8 mouse cellular contexts compared by ENCODE assay signal in genomic region chr2:125858521-125859280, GRCm38 (mm10). TPM values are rescaled to one million over a fixed set of nuclear protein-coding genes. Genes with fewer than 3 reads are reported as not detected.
DNase-seq lines count a peak whose midpoint lies in the region; ATAC-seq and TF ChIP-seq lines count a peak whose summit lies in the region.

Galk2 (plus strand) TSS chr2:125859109.
Cops2 (minus strand) TSS chr2:125859139.

- TF ChIP-seq CTCF in C2C12 (IDR thresholded peaks at IDR 0.05; ENCODE audit: control insufficient read depth, insufficient read depth, insufficient read length), result no peak
- no peak for TF ChIP-seq CTCF in brain, embryonic 14.5 days (IDR thresholded peaks at IDR 0.05; ENCODE audit: borderline replicate concordance, extremely low read depth, insufficient read depth, insufficient read length)
- TF ChIP-seq CTCF in liver, adult 2 months (IDR thresholded peaks at IDR 0.05; ENCODE audit: low read depth, low read length), result no peak

- peaks cover 51% of the 10 kb centered on the region for H3K79me3 ChIP-seq in C2C12 (ENCODE audit: low read depth)

- H3K4me3 ChIP-seq in C2C12 (ENCODE audit: insufficient read depth, poor library complexity, severe bottlenecking), result peak within 1 kb of the TSS; percentile 94
- H3K4me3 ChIP-seq in erythroblast, embryonic 14.5 days (replicated peaks), result peak within 1 kb of the TSS; percentile 78
- H3K4me3 ChIP-seq in heart, embryonic 11.5 days (ENCODE audit: low read depth, low read length), result peak within 1 kb of the TSS; percentile 99
- H3K4me3 ChIP-seq in kidney, embryonic 16.5 days (ENCODE audit: low read length), result peak within 1 kb of the TSS; percentile 99
- peak within 1 kb of the TSS; percentile 99 for H3K4me3 ChIP-seq in liver, adult 2 months (ENCODE audit: insufficient read depth, low read depth, low read length)
- H3K4me3 ChIP-seq in myocyte, result peak within 1 kb of the TSS; percentile 83

- no peaks in the 10 kb centered on the region for H3K9me3 ChIP-seq in erythroblast, embryonic 14.5 days (ENCODE audit: control insufficient read depth, low read length)
- H3K9me3 ChIP-seq in heart, embryonic 11.5 days (replicated peaks; ENCODE audit: control insufficient read depth, low read length), result no peaks in the 10 kb centered on the region
- H3K9me3 ChIP-seq in kidney, embryonic 16.5 days (ENCODE audit: low read length), result no peaks in the 10 kb centered on the region

- peak; percentile 98 for ATAC-seq in heart, embryonic 11.5 days (replicated peaks; ENCODE audit: insufficient number of reproducible peaks, low FRiP score, low TSS enrichment)
- peak; percentile 99 for ATAC-seq in kidney, embryonic 16.5 days (ENCODE audit: low FRiP score, low TSS enrichment)

- no peaks in the 10 kb centered on the region for H3K27me3 ChIP-seq in C2C12 (ENCODE audit: control insufficient read depth, insufficient read depth, insufficient read length)
- H3K27me3 ChIP-seq in erythroblast, embryonic 14.5 days (ENCODE audit: control insufficient read depth), result no peaks in the 10 kb centered on the region
- H3K27me3 ChIP-seq in heart, embryonic 11.5 days (ENCODE audit: control insufficient read depth, insufficient read depth, low read length), result no peaks in the 10 kb centered on the region
- H3K27me3 ChIP-seq in kidney, embryonic 16.5 days (ENCODE audit: insufficient read depth, low read length), result no peaks in the 10 kb centered on the region
- H3K27me3 ChIP-seq in liver, adult 2 months (ENCODE audit: control insufficient read depth, insufficient read depth, low read length), result no peaks in the 10 kb centered on the region
- H3K27me3 ChIP-seq in myocyte (ENCODE audit: control insufficient read depth, insufficient read depth, insufficient read length), result no peaks in the 10 kb centered on the region
- H3K27me3 ChIP-seq in splenic B cell, adult 2 months (ENCODE audit: control insufficient read depth, insufficient read depth, low read length, poor library complexity, severe bottlenecking), result no peaks in the 10 kb centered on the region

- peak within 1 kb of the TSS; percentile 87 for H3ac ChIP-seq in C2C12 (ENCODE audit: control insufficient read depth, insufficient read length, low read depth)
- peak within 1 kb of the TSS; percentile 69 for H3ac ChIP-seq in myocyte (ENCODE audit: control insufficient read depth, insufficient read length)

- peak within 1 kb of the TSS; percentile 99 for H3K9ac ChIP-seq in heart, embryonic 11.5 days (ENCODE audit: low read depth, low read length)
- peak within 1 kb of the TSS; percentile 99 for H3K9ac ChIP-seq in kidney, embryonic 16.5 days (replicated peaks; ENCODE audit: low read length)
- peak within 1 kb of the TSS; percentile 96 for H3K9ac ChIP-seq in liver, adult 2 months (ENCODE audit: low read depth, low read length)

- H3K27ac ChIP-seq in heart, embryonic 11.5 days (ENCODE audit: low read depth, low read length), result peak within 1 kb of the TSS; percentile 83
- H3K27ac ChIP-seq in kidney, embryonic 16.5 days (ENCODE audit: low read length), result peak within 1 kb of the TSS; percentile 81
- H3K27ac ChIP-seq in liver, adult 2 months (replicated peaks; ENCODE audit: insufficient read depth, low read depth, low read length), result peak within 1 kb of the TSS; percentile 70

- peaks cover 56% of the 10 kb centered on the region for H3K79me2 ChIP-seq in C2C12 (ENCODE audit: control insufficient read depth, insufficient read depth)
- H3K79me2 ChIP-seq in liver, adult 2 months (ENCODE audit: control insufficient read depth, insufficient read depth, low read length), result peaks cover 14% of the 10 kb centered on the region; the same call in 1 of the 2 replicates
- peaks cover 58% of the 10 kb centered on the region for H3K79me2 ChIP-seq in myocyte (ENCODE audit: control insufficient read depth, insufficient read depth)

- no peak; the same call in 1 of the 2 replicates for TF ChIP-seq POLR2A in brain, embryonic 14.5 days (IDR thresholded peaks at IDR 0.05; ENCODE audit: borderline replicate concordance, extremely low read depth, insufficient read depth, insufficient read length, poor library complexity, severe bottlenecking)
- TF ChIP-seq POLR2A in liver, adult 2 months (IDR thresholded peaks at IDR 0.05; ENCODE audit: extremely low read depth, insufficient read depth, low read length), result 0 out of 2 replicates have a peak, but pooled peaks have one; percentile 25
- peak; percentile 76 for TF ChIP-seq POLR2A in myocyte (IDR thresholded peaks at IDR 0.05; ENCODE audit: insufficient read length, low read depth)

- H3K4me2 ChIP-seq in heart, embryonic 11.5 days, result peak within 1 kb of the TSS; percentile 80
- H3K4me2 ChIP-seq in kidney, embryonic 16.5 days (replicated peaks; ENCODE audit: low read depth, low read length), result peak within 1 kb of the TSS; percentile 68
- peak within 1 kb of the TSS; percentile 84 for H3K4me2 ChIP-seq in myocyte (ENCODE audit: low read depth)

- H3K4me1 ChIP-seq in erythroblast, embryonic 14.5 days (ENCODE audit: control insufficient read depth), result peaks cover 37% of the 10 kb centered on the region
- no peaks in the 10 kb centered on the region for H3K4me1 ChIP-seq in heart, embryonic 11.5 days (ENCODE audit: control insufficient read depth, insufficient read depth, low read length)
- H3K4me1 ChIP-seq in kidney, embryonic 16.5 days (ENCODE audit: insufficient read depth, low read length), result peaks cover 7% of the 10 kb centered on the region; the same call in 1 of the 2 replicates
- H3K4me1 ChIP-seq in liver, adult 2 months (ENCODE audit: control insufficient read depth, insufficient read depth, low read length), result peaks cover 4% of the 10 kb centered on the region; the same call in 1 of the 2 replicates

- DNase-seq in brain, embryonic 14.5 days (ENCODE audit: low read depth), result peak; percentile 99
- peak; percentile 92 for DNase-seq in liver, adult 2 months (ENCODE audit: extremely low read depth, low read depth, low spot score)
- DNase-seq in splenic B cell, adult 2 months (ENCODE audit: low read depth, low spot score), result peak; percentile 95

- no peaks in the 10 kb centered on the region for H3K36me3 ChIP-seq in C2C12 (ENCODE audit: control insufficient read depth, insufficient read depth)
- H3K36me3 ChIP-seq in erythroblast, embryonic 14.5 days (ENCODE audit: control insufficient read depth), result peaks cover 6% of the 10 kb centered on the region
- no peaks in the 10 kb centered on the region for H3K36me3 ChIP-seq in heart, embryonic 11.5 days (ENCODE audit: control insufficient read depth, insufficient read depth, low read length)
- no peaks in the 10 kb centered on the region for H3K36me3 ChIP-seq in kidney, embryonic 16.5 days (ENCODE audit: insufficient read depth, low read length)
- no peaks in the 10 kb centered on the region for H3K36me3 ChIP-seq in liver, adult 2 months (ENCODE audit: control insufficient read depth, insufficient read depth, low read length)
- H3K36me3 ChIP-seq in myocyte (ENCODE audit: control insufficient read depth, insufficient read depth), result no peaks in the 10 kb centered on the region
- no peaks in the 10 kb centered on the region for H3K36me3 ChIP-seq in splenic B cell, adult 2 months (ENCODE audit: control insufficient read depth, insufficient read depth, low read length, poor library complexity, severe bottlenecking)

- WGBS in heart, embryonic 11.5 days (ENCODE audit: insufficient replicate concordance), result under 1% methylated on average over 43 of the region's 54 CpGs
- under 1% methylated on average over 52 of the region's 54 CpGs for WGBS in kidney, embryonic 16.5 days
- under 1% methylated on average over 54 of the region's 54 CpGs for WGBS in liver, adult 2 months

TF ChIP-seq in C2C12, 6 proteins besides CTCF, POLR2A, EP300 and RAD21:
- TF ChIP-seq MYOG (IDR thresholded peaks at IDR 0.05; ENCODE audit: control insufficient read depth, extremely low read depth, insufficient read length) (no peak), USF1 (IDR thresholded peaks at IDR 0.05; ENCODE audit: low read depth) (no peak), MAX (IDR thresholded peaks at IDR 0.05) (peak; percentile 41), CEBPB (IDR thresholded peaks at IDR 0.05; ENCODE audit: low read depth) (no peak), FOSL1 (IDR thresholded peaks at IDR 0.05; ENCODE audit: insufficient read depth, low read length, poor library complexity, severe bottlenecking) (no peak)
TF ChIP-seq in C2C12: peak in this region for 1.

TF ChIP-seq in myocyte, 11 proteins besides CTCF, POLR2A, EP300 and RAD21:
- TF ChIP-seq MAX (IDR thresholded peaks at IDR 0.05; ENCODE audit: low read depth) (peak; percentile 15), POLR2AphosphoS2 (IDR thresholded peaks at IDR 0.05; ENCODE audit: insufficient read length, low read depth) (peak; percentile 80), TCF12 (IDR thresholded peaks at IDR 0.05; ENCODE audit: insufficient read depth, poor library complexity, severe bottlenecking) (no peak), SRF (IDR thresholded peaks at IDR 0.05; ENCODE audit: control insufficient read depth, insufficient read length, low read depth) (peak; percentile 40)

RNA-seq across cellular contexts. Expression of gene Galk2, which starts in this region (rescaled TPM):
- polyA plus RNA-seq in C2C12 (2012; fragmentation: generic; extraction: Trizol) (21.2 TPM), myocyte (2012; fragmentation: generic; extraction: Trizol) (17.8 TPM)
- 20.1 and 21.7 TPM in 2 replicates for polyA plus RNA-seq in brain, embryonic 14.5 days (2012; rRNA removed)
- 0.04 and 0.05 TPM in 2 replicates for polyA plus RNA-seq in erythroblast, embryonic 14.5 days (2012)
- polyA plus RNA-seq in heart, embryonic 11.5 days (2014; fragmentation: Nextera tagmentation; extraction: Ambion mirVana), result 35.2 and 38.9 TPM in 2 replicates
- polyA plus RNA-seq in kidney, embryonic 16.5 days (2015; fragmentation: Nextera tagmentation; extraction: Ambion mirVana), result 64.0 and 64.6 TPM in 2 replicates
- total RNA-seq in liver, adult 2 months (2014; rRNA removed), result 26.0 and 30.4 TPM in 2 replicates
- polyA plus RNA-seq in liver, adult 2 months (2012; rRNA removed), result 11.5 and 11.8 TPM in 2 replicates

RNA-seq across cellular contexts. Expression of gene Cops2, which starts in this region (rescaled TPM):
- 52.7 TPM for polyA plus RNA-seq in C2C12 (2012; fragmentation: generic; extraction: Trizol)
- 59.5 and 66.7 TPM in 2 replicates for polyA plus RNA-seq in brain, embryonic 14.5 days (2012; rRNA removed)
- 0.33 and 0.59 TPM in 2 replicates for polyA plus RNA-seq in erythroblast, embryonic 14.5 days (2012)
- polyA plus RNA-seq in heart, embryonic 11.5 days (2014; fragmentation: Nextera tagmentation; extraction: Ambion mirVana), result 81.9 and 84.1 TPM in 2 replicates
- 74.8 and 74.9 TPM in 2 replicates for polyA plus RNA-seq in kidney, embryonic 16.5 days (2015; fragmentation: Nextera tagmentation; extraction: Ambion mirVana)
- total RNA-seq in liver, adult 2 months (2014; rRNA removed), result 48.7 and 65.5 TPM in 2 replicates
- polyA plus RNA-seq in liver, adult 2 months (2012; rRNA removed), result 5.6 and 6.0 TPM in 2 replicates
- 59.0 TPM for polyA plus RNA-seq in myocyte (2012; fragmentation: generic; extraction: Trizol)

Comparison
In these comparisons a context has a peak if more than half of its experiments do, and no peak if none do; other contexts are left out.
1. Peak in every context shown above with its lines: DNase-seq, ATAC-seq, H3K4me3 ChIP-seq and H3K27ac ChIP-seq.
2. RNA of gene Galk2 (polyA plus RNA-seq): 64.0 to 64.6 TPM in kidney, embryonic 16.5 days, 35.2 to 38.9 TPM in heart, embryonic 11.5 days, 21.2 TPM in C2C12 (single experiment), 20.1 to 21.7 TPM in brain, embryonic 14.5 days, 17.8 TPM in myocyte (single experiment) and 11.5 to 11.8 TPM in liver, adult 2 months; 0.04 to 0.05 TPM in erythroblast, embryonic 14.5 days; every median in the first group is over 10 times any median in the second.